Mouse (Mus musculus): ENCODE data around the gene Ctag2.

Gene Ctag2

DNA sequence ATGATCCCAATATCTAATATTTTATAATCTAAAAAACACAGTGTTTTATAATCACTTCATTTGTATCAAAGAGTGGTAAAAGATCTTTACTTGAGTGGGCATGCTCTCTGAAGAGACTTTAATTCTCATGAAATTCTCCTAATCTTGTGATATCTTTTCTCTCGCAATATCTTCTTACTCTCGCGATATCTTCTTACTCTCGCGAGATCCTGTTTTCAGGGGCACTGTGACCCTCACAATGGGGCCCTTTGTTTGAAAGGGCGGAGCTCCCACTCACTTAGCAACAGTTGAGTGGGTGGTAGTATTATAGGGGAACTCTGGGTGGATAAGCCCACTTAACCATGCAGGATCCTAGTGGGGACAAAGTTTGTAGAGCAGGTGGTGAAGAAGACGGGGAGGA lies at the start of gene Ctag2:
Gene Ctag2 (plus strand): TSS at position 301 of the 400 bp plus-strand sequence.
- DNase-seq (ENCODE audit: low spot score) = no peak
